Mouse (Mus musculus) cortical plate, adult 2 months (tissue): ENCODE results near the gene Arhgap15.

Experiments
- CTCF ChIP-seq: fragments of 200-500 bp; IDR thresholded peaks from 2 replicates; pipeline ENCODE4 v1.5.1; 2011; ENCODE audit warnings: mild to moderate bottlenecking, control low read depth, low read length; ENCODE audit not compliant: insufficient read depth; ENCODE audit errors: extremely low read depth
- POLR2A ChIP-seq: fragments of 200-500 bp; IDR thresholded peaks from 2 replicates; pipeline ENCODE4 v1.6.1; 2011; ENCODE audit warnings: mild to moderate bottlenecking, low read length, control low read depth; ENCODE audit not compliant: insufficient read depth; ENCODE audit errors: extremely low read depth

- no peak for TF ChIP-seq CTCF
- TF ChIP-seq POLR2A, result no peak
Measured at GRCm38 (mm10) chr2:44241657-44242454, 493.2 kb downstream of the Arhgap15 start.
